Mouse (Mus musculus) hindbrain, embryonic 12.5 days (tissue): Measurements from ENCODE around the gene Naif1. TPM values are rescaled to one million over a fixed set of nuclear protein-coding genes. Genes with fewer than 3 reads are reported as not detected.

Experiments
- ATAC-seq: fragments of 200-750 bp; cut with Nextera tagmentation; 2 replicates; pipeline ENCODE4 v1.8.0; 2017; ENCODE audit warnings: moderate TSS enrichment; ENCODE audit not compliant: low FRiP score
- H3K27ac ChIP-seq: fragments of 300-500 bp; sonication (generic); 2 replicates; pipeline ENCODE4 v1.5.1; 2016; ENCODE audit warnings: mild to moderate bottlenecking
- H3K27me3 ChIP-seq: fragments of 300-500 bp; sonication (generic); 2 replicates; pipeline ENCODE4 v1.6.1; 2016; ENCODE audit warnings: mild to moderate bottlenecking
- H3K36me3 ChIP-seq: fragments of 300-500 bp; sonication (generic); 2 replicates; pipeline ENCODE4 v1.6.1; 2016; ENCODE audit warnings: mild to moderate bottlenecking
- H3K4me1 ChIP-seq: fragments of 300-500 bp; sonication (generic); 2 replicates; pipeline ENCODE4 v1.6.1; 2016
- H3K4me2 ChIP-seq: fragments of 300-500 bp; sonication (generic); replicated peaks from 2 replicates; pipeline ENCODE4 v1.6.1; 2016; ENCODE audit warnings: mild to moderate bottlenecking
- H3K4me3 ChIP-seq: fragments of 300-500 bp; sonication (generic); 2 replicates; pipeline ENCODE4 v1.5.1; 2016; ENCODE audit warnings: mild to moderate bottlenecking
- H3K9ac ChIP-seq: fragments of 300-500 bp; sonication (generic); 2 replicates; pipeline ENCODE4 v1.6.1; 2016; ENCODE audit warnings: mild to moderate bottlenecking, moderate library complexity
- H3K9me3 ChIP-seq: fragments of 300-500 bp; sonication (generic); replicated peaks from 2 replicates; pipeline ENCODE4 v1.6.1; 2016; ENCODE audit warnings: mild to moderate bottlenecking
- WGBS: fragments of 180-500 bp; shearing (Covaris S2); methylation state at CpG from one replicate; pipeline ENCODE4 v1.1.7; 2016; 5-methylcytosine and 5-hydroxymethylcytosine counted together
- polyA plus RNA-seq: library from polyadenylated mRNA; unstranded; fragments of >200 nt; fragmentation: Nextera tagmentation; extraction: Ambion mirVana; gene quantifications from 2 replicates; pipeline ENCODE4 v1.2.1, GENCODE M21; 2016

Gene Naif1
- polyA plus RNA-seq: 5.9 and 6.2 TPM in 2 replicates

DNA sequence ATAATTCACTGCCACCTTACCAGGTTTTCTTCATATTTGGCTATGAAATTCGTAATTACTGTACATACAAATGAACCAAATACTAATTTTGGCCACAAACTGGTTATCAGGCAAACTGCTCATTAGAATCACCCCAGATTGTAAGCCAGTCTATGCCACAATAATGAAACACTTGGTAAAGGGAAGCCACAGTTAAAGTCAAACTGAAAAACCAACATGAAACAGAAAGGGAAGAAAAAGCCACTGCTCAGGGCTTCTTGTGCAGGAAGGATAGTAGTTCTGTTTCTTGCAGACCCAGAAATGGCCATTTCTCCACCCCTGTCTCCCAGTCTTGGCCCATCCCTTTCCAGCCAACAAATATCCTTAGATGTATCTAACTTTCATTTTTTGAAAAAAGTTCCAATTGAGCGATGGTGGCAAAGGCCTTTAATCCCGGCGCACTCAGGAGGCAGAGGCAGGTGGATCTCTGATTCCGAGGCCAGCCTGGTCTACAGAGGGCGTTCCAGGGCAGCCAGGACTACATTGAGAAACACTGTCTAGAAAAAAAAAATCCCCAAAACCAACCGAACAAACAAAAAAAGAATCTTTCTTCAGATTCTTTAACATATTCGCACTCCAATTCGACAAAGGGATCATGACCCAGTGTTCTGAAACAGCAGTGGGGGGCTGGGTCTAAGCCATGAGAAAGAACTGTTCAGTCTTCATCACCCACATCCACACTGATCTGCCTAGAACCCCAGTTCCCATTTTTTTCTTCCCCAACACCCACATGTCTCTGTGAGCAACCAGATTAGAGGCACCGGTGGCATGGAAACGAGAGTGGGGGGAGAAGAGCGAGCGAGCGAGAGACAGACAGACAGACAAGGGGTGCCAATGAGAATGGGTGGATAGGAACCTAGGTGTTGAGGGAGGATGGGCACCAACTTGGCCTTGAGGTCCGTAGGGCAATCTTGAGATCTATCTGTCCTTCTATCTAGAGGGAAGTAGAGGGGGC, at the start of gene Naif1:
Naif1 (plus strand) TSS at position 697 of the 994 bp plus-strand sequence.
- no peak for ATAC-seq

DNA sequence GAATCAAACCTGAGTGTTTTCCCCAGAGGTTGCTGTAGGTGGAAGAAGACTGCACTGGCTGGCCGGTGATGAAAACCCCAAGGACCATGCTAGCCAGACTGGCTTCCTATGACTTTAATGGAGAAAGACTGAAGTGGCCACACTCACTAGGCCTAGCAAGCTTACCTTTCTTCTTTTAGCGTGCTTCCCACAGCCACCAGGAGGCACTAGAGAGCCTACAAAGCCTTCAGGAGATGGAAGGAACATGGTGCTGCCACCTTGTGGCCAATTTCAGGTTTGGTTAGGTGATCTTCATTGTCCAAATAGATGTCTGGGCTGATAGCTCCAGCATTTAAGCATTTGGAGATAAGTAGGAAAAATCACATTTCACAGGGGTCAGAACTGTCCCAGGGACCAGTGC, 45.6 kb upstream of the Naif1 start:
- no peak overlapping the region for H3K9ac ChIP-seq
- whole genome bisulfite sequencing: 18% methylated on average over 2 of the region's 2 CpGs
- no peak overlapping the region for H3K27ac ChIP-seq
- H3K9me3 ChIP-seq: no peaks in the 10 kb centered on the region
- 0 out of 2 replicates have a peak, but pooled peaks have one; percentile 30 for ATAC-seq
- H3K4me1 ChIP-seq: no peaks in the 10 kb centered on the region
- H3K36me3 ChIP-seq: peaks cover 31% of the 10 kb centered on the region
- no peaks in the 10 kb centered on the region for H3K27me3 ChIP-seq
- H3K4me2 ChIP-seq: no peak overlapping the region
- no peak overlapping the region for H3K4me3 ChIP-seq

More for the DNA sequence above, at the start of gene Naif1:
- 85% methylated on average over 15 of the region's 15 CpGs for WGBS
- H3K9ac ChIP-seq: peak within 1 kb of the TSS; percentile 82
- peaks cover 29% of the 10 kb centered on the region for H3K4me1 ChIP-seq
- H3K36me3 ChIP-seq: 0 out of 2 replicates have a peak, but pooled peaks cover 5% of the 10 kb centered on the region
- H3K27ac ChIP-seq: peak within 1 kb of the TSS; percentile 96
- peak within 1 kb of the TSS; percentile 83 for H3K4me2 ChIP-seq
- H3K27me3 ChIP-seq: no peaks in the 10 kb centered on the region
- H3K4me3 ChIP-seq: peak within 1 kb of the TSS; percentile 88
- H3K9me3 ChIP-seq: no peaks in the 10 kb centered on the region

DNA sequence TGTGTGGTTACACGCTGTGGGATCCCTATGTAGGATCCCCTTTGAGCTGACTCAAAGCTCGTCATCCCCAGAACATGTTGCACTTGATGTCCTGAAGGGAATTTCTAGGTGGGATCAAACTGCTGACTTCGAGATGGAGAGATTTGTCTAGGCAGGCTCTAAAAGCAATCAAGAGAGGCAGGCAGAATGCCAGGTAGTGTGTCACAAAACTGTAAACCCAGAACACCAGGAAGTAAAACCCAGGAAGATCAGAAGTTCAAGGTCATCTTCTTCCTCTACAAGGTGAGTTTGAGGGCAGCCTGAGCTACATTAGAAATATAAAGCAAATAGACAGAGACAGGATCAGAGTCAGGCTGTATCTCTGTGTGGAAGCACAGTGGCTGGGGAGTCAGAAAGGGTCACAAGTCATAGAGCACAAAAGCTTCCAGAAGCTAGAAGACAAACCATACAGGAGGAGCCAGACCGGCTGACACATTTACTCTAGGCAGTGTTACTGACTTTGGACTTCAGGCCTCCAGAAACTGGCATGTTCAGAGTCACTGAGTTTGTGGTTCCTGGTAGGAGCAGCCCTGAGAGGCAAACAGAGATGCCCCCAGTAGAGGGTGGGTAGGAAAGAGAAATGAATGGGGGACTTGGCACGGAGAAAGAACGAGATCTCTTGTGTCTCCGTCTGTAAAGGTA, 43.0 kb upstream of the Naif1 start:
- no peak overlapping the region for H3K27ac ChIP-seq
- H3K4me2 ChIP-seq: no peak overlapping the region
- no peak overlapping the region for H3K4me3 ChIP-seq
- H3K4me1 ChIP-seq: no peaks in the 10 kb centered on the region
- H3K36me3 ChIP-seq: peaks cover 6% of the 10 kb centered on the region
- H3K9me3 ChIP-seq: no peaks in the 10 kb centered on the region
- 85% methylated on average over 7 of the region's 7 CpGs for WGBS
- no peak for ATAC-seq
- no peaks in the 10 kb centered on the region for H3K27me3 ChIP-seq
- no peak overlapping the region for H3K9ac ChIP-seq

DNA sequence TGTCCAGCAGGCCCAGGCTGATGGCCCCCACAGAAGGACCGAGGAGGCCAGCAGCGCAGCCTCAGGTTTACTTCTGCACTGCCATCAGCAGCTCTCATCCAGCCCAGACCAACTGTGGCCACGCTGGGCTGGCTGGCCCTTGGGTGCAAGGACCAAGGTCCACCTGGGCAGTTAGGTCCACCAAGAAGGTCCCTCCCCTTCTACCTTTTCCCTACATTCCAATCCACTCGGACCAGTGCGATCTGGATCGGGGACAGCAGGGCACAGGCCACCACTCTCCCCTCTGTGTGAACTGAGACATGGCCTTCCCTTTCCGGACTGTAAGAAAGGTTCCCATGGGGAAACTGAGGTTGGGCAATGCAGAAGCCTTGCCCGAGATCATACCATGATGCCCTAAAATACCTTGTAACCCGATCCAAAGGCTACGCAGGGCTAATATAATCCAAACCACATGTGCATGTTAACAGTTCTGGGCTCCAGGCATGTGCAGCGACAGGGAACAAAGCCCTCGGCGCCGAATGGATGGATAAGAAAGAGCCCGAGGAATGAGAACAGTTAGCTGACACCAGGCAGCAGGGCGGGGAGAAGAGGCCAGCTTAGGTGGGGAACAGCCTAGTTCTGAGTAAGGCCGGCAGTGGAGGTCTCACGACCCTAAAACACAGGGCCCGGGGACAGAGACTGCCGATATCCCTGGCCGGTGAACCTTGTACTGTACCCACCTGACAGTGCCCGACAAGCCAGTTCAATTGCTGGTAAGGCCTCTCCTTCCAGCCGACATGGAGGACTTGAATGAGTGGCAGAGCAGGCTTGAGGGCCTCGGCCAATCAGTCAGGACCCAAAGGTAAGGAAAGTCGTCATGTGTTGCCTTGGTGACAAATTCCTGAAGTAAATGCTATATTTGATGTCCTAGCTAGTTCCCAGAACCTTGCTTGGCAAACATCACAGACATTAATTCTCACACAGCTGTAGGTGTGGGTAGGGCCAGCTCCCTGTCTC, 41.5 kb upstream of the Naif1 start:
- Histone ChIP-seq H3K27me3 (no peaks in the 10 kb centered on the region), H3K4me1 (no peaks in the 10 kb centered on the region), H3K27ac (no peak overlapping the region), H3K4me2 (no peak overlapping the region), H3K9me3 (no peaks in the 10 kb centered on the region), H3K9ac (no peak overlapping the region), H3K4me3 (no peak overlapping the region), H3K36me3 (0 out of 2 replicates have a peak, but pooled peaks cover 2% of the 10 kb centered on the region)
- ATAC-seq: no peak
- WGBS: 68% methylated on average over 25 of the region's 25 CpGs

DNA sequence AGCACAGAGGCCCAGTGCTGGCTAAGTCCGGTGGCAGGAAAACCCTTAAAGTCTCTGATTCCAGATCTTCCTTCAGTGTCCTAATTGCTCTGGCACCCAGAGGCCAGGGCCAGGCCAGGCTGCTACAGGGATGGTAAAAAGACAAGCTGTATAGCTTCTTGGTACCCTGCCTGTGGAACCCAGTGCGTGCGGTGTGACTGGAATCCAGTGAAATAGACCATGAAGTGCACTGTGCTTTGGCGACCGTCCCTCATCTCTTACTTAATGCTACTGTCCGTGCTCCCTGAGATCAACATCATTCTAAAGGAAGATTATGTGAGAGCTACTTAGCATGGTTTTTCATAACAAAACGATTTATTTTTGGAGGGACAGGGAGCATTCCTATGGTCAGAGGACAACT, 38.9 kb upstream of the Naif1 start:
- WGBS: 85% methylated on average over 7 of the region's 7 CpGs
- Histone ChIP-seq H3K4me1 (no peaks in the 10 kb centered on the region), H3K4me3 (no peak overlapping the region), H3K36me3 (peaks cover 29% of the 10 kb centered on the region), H3K9me3 (no peaks in the 10 kb centered on the region), H3K9ac (no peak overlapping the region), H3K27me3 (no peaks in the 10 kb centered on the region), H3K27ac (no peak overlapping the region), H3K4me2 (no peak overlapping the region)
- ATAC-seq: no peak

DNA sequence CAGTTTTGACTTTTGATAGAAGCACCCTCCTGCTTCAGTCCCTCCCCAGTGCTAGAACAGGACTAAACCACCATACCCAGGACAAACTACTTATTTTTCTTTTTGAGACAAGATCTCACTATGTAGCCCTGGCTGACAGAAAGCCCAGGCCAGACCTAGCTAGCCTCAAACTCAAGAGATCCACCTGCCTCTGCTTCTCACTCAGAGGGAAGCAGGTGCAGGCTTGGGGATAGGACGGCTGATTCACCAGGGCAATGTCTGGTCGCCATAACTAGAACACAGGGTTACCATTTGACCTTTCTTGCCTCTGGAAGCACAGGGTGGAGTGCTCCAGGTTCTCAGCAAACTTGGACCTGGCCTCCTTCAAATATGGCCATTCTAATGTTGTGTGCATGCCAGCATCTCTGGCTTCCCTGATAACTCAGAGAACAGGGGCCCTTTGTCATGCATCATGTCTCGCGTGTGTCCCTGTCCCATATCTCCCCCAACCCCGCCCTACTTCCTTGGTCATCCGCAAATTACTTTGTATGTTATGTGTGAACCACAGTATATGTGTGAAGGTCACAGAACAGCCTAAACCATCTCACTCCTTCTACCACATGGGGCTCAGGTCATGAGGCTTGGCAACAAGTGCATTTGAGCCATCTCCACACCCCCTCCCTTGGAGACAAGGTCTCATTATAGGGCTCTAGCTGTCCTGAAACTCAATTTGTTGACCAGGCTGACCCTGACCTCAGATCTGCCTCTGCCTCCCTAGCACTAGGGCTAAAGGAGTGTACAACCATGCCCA, 37.3 kb upstream of the Naif1 start:
- Histone ChIP-seq H3K4me1 (no peaks in the 10 kb centered on the region), H3K27me3 (no peaks in the 10 kb centered on the region), H3K9me3 (no peaks in the 10 kb centered on the region), H3K4me2 (no peak overlapping the region), H3K4me3 (no peak overlapping the region), H3K36me3 (peaks cover 44% of the 10 kb centered on the region), H3K27ac (no peak overlapping the region), H3K9ac (no peak overlapping the region)
- no peak for ATAC-seq
- WGBS: 86% methylated on average over 6 of the region's 6 CpGs

DNA sequence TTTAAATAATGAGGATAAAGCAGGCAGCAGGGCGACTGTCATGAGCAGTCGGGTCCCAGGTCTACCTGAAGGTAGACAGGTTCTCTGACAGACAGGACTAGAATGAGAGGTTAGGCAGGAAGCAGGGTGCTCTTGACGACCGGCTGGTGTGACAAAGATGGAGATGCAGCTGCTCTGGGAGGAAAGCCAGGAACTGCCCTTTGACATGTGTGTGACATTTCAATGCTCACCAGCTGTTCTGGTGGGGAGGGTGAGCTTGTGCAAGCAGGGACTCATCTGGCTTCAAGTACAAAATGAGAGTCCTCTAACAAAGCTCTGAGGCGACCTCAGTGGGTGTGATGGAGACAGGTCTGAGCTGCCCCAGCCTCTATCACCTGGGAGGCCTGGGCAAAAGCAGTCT, 36.3 kb upstream of the Naif1 start:
- H3K36me3 ChIP-seq: peaks cover 54% of the 10 kb centered on the region
- no peak overlapping the region for H3K9ac ChIP-seq
- no peaks in the 10 kb centered on the region for H3K9me3 ChIP-seq
- no peak for ATAC-seq
- H3K27ac ChIP-seq: no peak overlapping the region
- no peaks in the 10 kb centered on the region for H3K4me1 ChIP-seq
- 67% methylated on average over 5 of the region's 5 CpGs for WGBS
- H3K4me2 ChIP-seq: no peak overlapping the region
- H3K27me3 ChIP-seq: no peaks in the 10 kb centered on the region
- no peak overlapping the region for H3K4me3 ChIP-seq

DNA sequence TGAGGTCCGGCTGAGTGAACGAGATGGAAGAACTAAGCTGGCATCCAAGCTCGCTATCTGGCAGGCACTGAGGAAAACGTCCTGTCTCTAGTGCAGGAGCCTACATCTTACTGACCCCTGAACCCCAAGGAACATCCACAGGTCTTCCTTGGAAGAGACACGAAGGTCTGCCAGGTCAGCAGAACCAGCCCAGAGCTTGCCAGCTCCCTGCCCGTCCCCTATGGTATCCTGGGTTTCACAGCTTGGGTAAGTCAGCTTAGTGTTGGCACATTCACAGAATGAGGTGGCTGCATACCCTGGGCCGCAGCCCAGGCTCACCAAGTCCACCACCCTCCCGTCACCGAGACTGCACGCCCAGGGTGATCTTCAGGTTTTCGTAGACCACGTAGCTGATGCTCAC, 34.5 kb upstream of the Naif1 start:
- H3K4me1 ChIP-seq: no peaks in the 10 kb centered on the region
- 95% methylated on average over 12 of the region's 12 CpGs for WGBS
- ATAC-seq: no peak
- peaks cover 73% of the 10 kb centered on the region for H3K36me3 ChIP-seq
- H3K9ac ChIP-seq: no peak overlapping the region
- no peak overlapping the region for H3K4me3 ChIP-seq
- H3K9me3 ChIP-seq: no peaks in the 10 kb centered on the region
- no peaks in the 10 kb centered on the region for H3K27me3 ChIP-seq
- no peak overlapping the region for H3K27ac ChIP-seq
- no peak overlapping the region for H3K4me2 ChIP-seq

DNA sequence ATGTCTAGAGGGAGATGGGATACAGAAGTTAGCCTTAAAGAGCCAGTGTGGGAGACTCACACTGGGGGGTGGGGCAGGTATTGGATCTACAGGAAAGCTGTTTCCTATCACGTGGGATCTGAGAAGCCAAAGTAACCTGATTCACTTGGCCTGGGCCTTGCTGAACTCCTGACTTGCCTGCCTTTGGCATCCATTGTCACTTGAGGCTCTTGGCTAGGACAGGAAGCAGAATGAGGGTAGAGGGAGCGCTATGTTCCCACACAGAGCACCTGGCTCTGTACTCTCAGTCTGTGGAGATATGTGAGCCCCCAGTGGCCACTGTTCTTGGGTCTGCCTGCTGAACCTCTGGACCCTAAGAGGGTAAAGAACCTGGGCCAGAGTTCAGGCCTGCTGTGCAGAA, 33.7 kb upstream of the Naif1 start:
- Histone ChIP-seq H3K9ac (no peak overlapping the region), H3K36me3 (peaks cover 77% of the 10 kb centered on the region), H3K27me3 (no peaks in the 10 kb centered on the region), H3K4me1 (no peaks in the 10 kb centered on the region), H3K9me3 (no peaks in the 10 kb centered on the region), H3K27ac (no peak overlapping the region), H3K4me3 (no peak overlapping the region), H3K4me2 (no peak overlapping the region)
- 87% methylated on average over 2 of the region's 2 CpGs for WGBS
- ATAC-seq: no peak

DNA sequence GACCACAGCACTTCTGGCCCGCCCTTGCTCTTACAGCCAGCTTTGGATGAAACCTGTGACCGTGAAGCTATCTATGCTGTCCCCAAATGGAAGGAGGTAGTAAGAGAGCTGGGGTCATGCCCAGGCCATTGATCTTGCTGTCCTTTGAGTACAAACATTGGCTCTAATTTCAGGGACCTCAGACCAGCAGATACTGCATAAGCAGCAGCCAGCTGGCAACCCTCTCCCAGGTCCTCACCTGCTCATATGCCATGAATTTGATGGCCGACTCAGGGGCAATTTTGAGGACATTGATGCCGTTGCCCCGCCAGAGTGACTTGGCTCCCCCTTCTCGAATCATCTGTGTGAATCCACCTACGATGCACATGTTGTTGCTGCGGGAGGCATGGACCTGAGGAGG, 32.8 kb upstream of the Naif1 start:
- Histone ChIP-seq H3K36me3 (peaks cover 77% of the 10 kb centered on the region), H3K4me2 (no peak overlapping the region), H3K4me3 (no peak overlapping the region), H3K27ac (no peak overlapping the region), H3K27me3 (no peaks in the 10 kb centered on the region), H3K4me1 (no peaks in the 10 kb centered on the region), H3K9ac (no peak overlapping the region), H3K9me3 (no peaks in the 10 kb centered on the region)
- no peak for ATAC-seq
- 90% methylated on average over 8 of the region's 8 CpGs for WGBS

DNA sequence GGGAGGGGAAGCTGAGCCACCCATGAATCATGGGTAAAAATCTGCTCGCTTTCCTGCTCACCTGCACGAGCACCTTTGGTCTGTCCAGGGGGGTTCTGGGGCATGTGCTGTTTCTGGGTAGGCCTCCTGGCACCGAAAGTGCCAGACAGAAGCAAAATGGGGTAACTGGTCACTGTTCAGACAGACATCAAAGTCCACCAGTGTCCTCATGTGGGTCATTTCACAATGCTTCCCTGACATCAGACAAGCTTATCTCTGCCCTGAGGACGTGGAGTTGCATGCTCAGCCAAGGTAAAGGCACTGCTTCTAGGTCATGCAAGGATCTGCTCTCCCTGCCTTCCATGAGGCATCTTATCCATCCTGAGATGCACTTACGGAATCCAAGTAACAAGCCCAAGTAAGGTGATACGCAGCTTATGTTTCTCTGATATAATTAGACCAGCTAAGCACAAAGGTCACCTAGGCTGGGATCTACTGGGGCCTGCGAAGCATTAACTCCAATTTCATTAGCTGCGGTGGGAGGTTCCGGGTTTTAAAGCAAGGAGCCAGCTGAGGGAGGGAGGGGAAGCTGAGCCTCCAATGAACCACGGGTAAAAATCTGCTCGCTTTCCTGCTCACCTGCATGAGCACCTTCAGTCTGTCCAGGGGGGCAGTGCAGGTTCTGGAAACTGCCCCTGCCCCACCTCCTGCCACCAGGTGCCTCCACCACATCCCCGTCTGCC, 31.7 kb upstream of the Naif1 start:
- no peaks in the 10 kb centered on the region for H3K27me3 ChIP-seq
- H3K4me3 ChIP-seq: no peak overlapping the region
- WGBS: 89% methylated on average over 12 of the region's 12 CpGs
- peaks cover 76% of the 10 kb centered on the region for H3K36me3 ChIP-seq
- H3K4me1 ChIP-seq: peaks cover 9% of the 10 kb centered on the region
- H3K9ac ChIP-seq: no peak overlapping the region
- no peak overlapping the region for H3K27ac ChIP-seq
- H3K4me2 ChIP-seq: no peak overlapping the region
- ATAC-seq: no peak
- no peaks in the 10 kb centered on the region for H3K9me3 ChIP-seq
